Mouse (Mus musculus) kidney, embryonic 15.5 days (tissue): ENCODE measurements at regions not wholly inside any gene's neighbourhood (a gene's known extent, or its start where the extent isn't known, plus 50 kb on each side); places are given as distances from the start of the nearest gene placed in this dataset.

Experiments used
- ATAC-seq: fragments of 200-750 bp; cut with Nextera tagmentation; replicated peaks from 2 replicates; pipeline ENCODE4 v1.8.0; 2017; ENCODE audit warnings: moderate TSS enrichment; ENCODE audit not compliant: low FRiP score
- H3K27ac ChIP-seq: fragments of 300-500 bp; sonication (generic); 2 replicates; pipeline ENCODE4 v1.5.1; 2015; ENCODE audit warnings: mild to moderate bottlenecking, inconsistent platforms
- H3K27me3 ChIP-seq: fragments of 300-500 bp; sonication (generic); 2 replicates; pipeline ENCODE4 v1.6.1; 2015; ENCODE audit warnings: inconsistent platforms
- H3K36me3 ChIP-seq: fragments of 300-500 bp; sonication (generic); 2 replicates; pipeline ENCODE4 v1.6.1; 2015; ENCODE audit warnings: inconsistent platforms
- H3K4me1 ChIP-seq: fragments of 300-500 bp; sonication (generic); 2 replicates; pipeline ENCODE4 v1.6.1; 2015; ENCODE audit warnings: inconsistent platforms
- H3K4me2 ChIP-seq: fragments of 300-500 bp; sonication (generic); 2 replicates; pipeline ENCODE4 v1.6.1; 2015; ENCODE audit warnings: moderate library complexity, mild to moderate bottlenecking, inconsistent platforms
- H3K4me3 ChIP-seq: fragments of 300-500 bp; sonication (generic); replicated peaks from 2 replicates; pipeline ENCODE4 v1.5.1; 2015; ENCODE audit warnings: mild to moderate bottlenecking, inconsistent platforms
- H3K9ac ChIP-seq: fragments of 300-500 bp; sonication (generic); 2 replicates; pipeline ENCODE4 v1.6.1; 2015; ENCODE audit warnings: mild to moderate bottlenecking, inconsistent platforms
- H3K9me3 ChIP-seq: fragments of 300-500 bp; sonication (generic); replicated peaks from 2 replicates; pipeline ENCODE4 v1.6.1; 2016; ENCODE audit warnings: inconsistent platforms
- WGBS: fragments of 180-500 bp; shearing (Covaris S2); methylation state at CpG from one replicate; pipeline ENCODE4 v1.1.7; 2015; ENCODE audit warnings: mixed read lengths; 5-methylcytosine and 5-hydroxymethylcytosine counted together

DNA sequence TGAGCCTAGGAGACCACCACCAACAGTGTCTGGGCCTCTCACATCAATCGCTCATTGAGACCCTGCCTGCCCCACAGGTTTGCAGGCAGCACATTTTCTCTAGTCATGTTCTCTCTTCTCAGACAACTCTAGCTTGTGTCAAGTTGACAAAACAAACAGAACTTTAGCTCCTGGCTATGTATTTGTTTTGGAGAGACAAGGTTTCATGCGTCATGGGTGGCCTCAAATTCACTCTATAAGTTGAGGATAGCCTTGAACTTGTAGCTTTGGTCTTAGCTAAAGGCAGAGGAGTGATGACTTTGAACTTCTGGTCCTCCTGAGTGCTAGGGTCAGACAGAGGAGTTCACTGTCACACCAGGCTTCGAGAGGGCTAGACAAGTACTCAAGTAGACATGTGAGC lies 123.5 kb downstream of the Zfp706 start:
- Histone ChIP-seq H3K4me1 (peaks cover 19% of the 10 kb centered on the region; the same call in 1 of the 2 replicates), H3K4me2 (no peak overlapping the region), H3K27ac (no peak overlapping the region), H3K36me3 (no peaks in the 10 kb centered on the region), H3K9me3 (no peaks in the 10 kb centered on the region), H3K27me3 (no peaks in the 10 kb centered on the region), H3K4me3 (no peak overlapping the region), H3K9ac (no peak overlapping the region)
- 83% methylated on average over 3 of the region's 3 CpGs for WGBS
- ATAC-seq = no peak

DNA sequence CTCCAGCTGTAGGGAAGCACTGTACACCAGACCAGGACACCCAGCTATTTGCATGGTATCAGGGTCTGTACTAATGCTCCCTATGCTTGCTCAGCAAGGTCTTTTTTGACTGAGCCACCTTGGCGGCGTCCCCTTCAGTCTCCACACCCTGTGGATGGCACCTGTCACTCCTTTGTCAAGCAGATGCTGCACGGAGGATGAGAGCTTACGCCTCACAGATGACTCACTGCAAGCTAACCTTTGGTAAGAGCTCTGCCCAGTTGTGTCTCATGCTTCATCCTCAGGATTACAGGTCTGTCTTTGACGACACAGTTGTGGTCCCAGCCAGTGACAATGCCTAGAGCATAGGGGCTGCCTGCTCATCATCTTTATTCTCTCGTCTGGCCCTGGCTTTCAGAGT lies 124.4 kb downstream of the Zfp706 start:
- Histone ChIP-seq H3K4me1 (peaks cover 26% of the 10 kb centered on the region), H3K27me3 (no peaks in the 10 kb centered on the region), H3K4me3 (no peak overlapping the region), H3K27ac (peak overlapping the region; percentile 52; the same call in 1 of the 2 replicates), H3K9ac (no peak overlapping the region), H3K36me3 (no peaks in the 10 kb centered on the region), H3K4me2 (no peak overlapping the region), H3K9me3 (no peaks in the 10 kb centered on the region)
- WGBS = 78% methylated on average over 6 of the region's 6 CpGs
- ATAC-seq = no peak

DNA sequence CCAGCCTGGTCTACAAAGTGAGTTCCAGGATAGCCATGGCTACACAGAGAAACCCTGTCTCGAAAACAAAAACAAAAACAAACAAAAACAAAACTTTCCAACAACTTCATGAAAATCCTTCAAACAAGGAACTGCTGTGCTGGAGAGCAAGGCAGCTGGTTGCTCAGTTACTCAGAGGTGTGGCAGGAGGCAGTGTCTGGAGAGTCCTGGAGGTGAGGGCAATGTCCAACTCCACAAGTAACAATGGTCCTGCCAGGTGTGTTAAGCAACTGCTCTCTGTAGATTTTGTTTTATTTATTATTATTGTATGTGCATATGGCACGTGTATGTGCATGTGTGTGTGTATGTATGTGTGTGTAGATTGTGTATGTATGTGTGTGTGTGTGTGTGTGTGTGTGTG lies 126.0 kb downstream of the Zfp706 start:
- 86% methylated on average over 2 of the region's 2 CpGs for WGBS
- no peak overlapping the region for H3K4me3 ChIP-seq
- H3K4me1 ChIP-seq = peaks cover 32% of the 10 kb centered on the region
- H3K9ac ChIP-seq = no peak overlapping the region
- H3K36me3 ChIP-seq = no peaks in the 10 kb centered on the region
- no peaks in the 10 kb centered on the region for H3K9me3 ChIP-seq
- no peaks in the 10 kb centered on the region for H3K27me3 ChIP-seq
- no peak for ATAC-seq
- H3K4me2 ChIP-seq = no peak overlapping the region
- H3K27ac ChIP-seq = no peak overlapping the region

DNA sequence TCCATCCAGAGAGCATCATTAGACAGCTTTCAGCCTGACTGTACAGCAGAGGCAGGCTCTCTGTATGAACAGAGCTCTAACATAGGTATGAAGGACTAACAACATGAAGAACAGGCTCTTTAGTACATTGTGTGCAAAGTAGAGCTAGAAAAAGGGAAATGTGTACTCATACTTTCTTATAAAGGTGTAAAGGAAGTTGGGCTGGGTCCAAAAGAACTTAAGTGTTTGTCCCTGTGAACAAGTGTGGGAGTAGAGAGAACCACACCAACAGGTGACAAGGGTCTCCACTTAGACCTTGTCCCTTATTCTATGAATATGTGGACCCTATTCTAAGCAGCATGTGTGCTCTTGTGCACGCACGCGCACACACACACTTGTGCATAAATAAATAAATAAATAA lies 127.0 kb downstream of the Zfp706 start:
- no peak overlapping the region for H3K27ac ChIP-seq
- H3K9me3 ChIP-seq = no peaks in the 10 kb centered on the region
- no peak overlapping the region for H3K4me2 ChIP-seq
- WGBS = 98% methylated on average over 3 of the region's 3 CpGs
- H3K4me3 ChIP-seq = no peak overlapping the region
- H3K27me3 ChIP-seq = no peaks in the 10 kb centered on the region
- H3K4me1 ChIP-seq = peaks cover 38% of the 10 kb centered on the region
- no peak for ATAC-seq
- H3K9ac ChIP-seq = no peak overlapping the region
- no peaks in the 10 kb centered on the region for H3K36me3 ChIP-seq

DNA sequence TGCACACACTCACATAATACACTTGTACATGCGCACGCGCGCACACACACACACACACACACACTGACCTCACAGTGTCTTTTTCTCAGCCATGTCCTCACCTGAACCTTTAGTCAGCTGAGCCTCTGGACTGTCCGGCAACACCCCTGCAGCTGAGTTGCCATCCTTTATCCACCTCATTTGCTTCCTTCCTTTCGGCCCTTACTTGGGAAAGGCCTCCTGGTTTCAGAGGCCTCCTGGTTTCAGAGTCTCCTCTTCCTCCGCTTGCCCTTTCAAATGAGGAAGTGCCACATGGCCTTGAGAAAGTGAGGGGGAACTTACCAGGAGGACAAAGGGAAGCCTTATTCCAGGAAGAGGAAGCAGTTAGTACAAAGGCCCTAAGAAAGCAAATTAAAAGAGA lies 128.0 kb downstream of the Zfp706 start:
- Histone ChIP-seq H3K9ac (no peak overlapping the region), H3K4me3 (no peak overlapping the region), H3K9me3 (no peaks in the 10 kb centered on the region), H3K27me3 (no peaks in the 10 kb centered on the region), H3K4me1 (peaks cover 35% of the 10 kb centered on the region), H3K27ac (peak overlapping the region; percentile 9; the same call in 1 of the 2 replicates), H3K4me2 (no peak overlapping the region), H3K36me3 (no peaks in the 10 kb centered on the region)
- no peak for ATAC-seq
- WGBS = 81% methylated on average over 7 of the region's 7 CpGs

DNA sequence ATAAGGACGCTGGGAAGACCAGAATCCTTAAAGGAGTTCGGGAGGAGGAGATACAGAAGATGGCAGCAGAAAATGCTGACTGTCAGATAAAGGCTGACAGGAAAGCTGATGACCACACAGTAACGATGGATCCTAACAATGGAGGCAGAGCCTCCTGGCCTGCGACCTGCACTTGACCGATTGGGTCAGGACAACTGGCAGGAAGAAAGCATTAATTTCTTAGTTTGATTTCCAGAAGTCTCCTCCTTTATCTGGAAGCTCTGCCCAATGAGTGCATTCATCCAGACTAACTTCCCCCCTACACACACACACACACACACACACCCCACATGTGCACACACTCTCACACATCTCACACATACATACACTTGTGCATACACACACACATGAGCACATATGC lies 128.6 kb downstream of the Zfp706 start:
- no peak for ATAC-seq
- no peak overlapping the region for H3K4me2 ChIP-seq
- whole genome bisulfite sequencing = 29% methylated on average over 5 of the region's 5 CpGs

DNA sequence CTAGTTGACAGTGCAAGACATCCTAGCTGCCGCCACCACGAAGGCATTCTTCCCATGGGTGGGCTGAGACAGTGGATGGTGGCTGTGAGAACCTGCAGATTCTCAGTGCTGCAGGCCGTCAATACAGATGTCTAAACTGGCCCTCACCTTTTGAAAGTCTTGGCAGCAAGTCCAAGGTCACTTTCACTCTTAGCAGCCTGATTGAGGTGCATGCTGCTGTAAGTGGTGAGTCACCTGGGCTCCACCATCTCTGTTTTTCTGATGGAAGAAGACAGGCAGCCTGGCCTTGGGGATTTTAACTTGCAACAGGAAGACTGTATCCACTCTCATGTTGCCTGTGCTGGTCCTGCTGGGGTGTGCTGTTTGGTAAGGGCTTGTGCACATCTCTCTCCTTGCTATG lies 129.3 kb downstream of the Zfp706 start:
- no peak overlapping the region for H3K4me3 ChIP-seq
- no peaks in the 10 kb centered on the region for H3K36me3 ChIP-seq
- H3K27me3 ChIP-seq = no peaks in the 10 kb centered on the region
- WGBS = 76% methylated on average over 3 of the region's 3 CpGs
- no peak overlapping the region for H3K27ac ChIP-seq
- H3K4me1 ChIP-seq = peaks cover 48% of the 10 kb centered on the region
- no peak overlapping the region for H3K9ac ChIP-seq
- ATAC-seq = no peak
- no peaks in the 10 kb centered on the region for H3K9me3 ChIP-seq
- no peak overlapping the region for H3K4me2 ChIP-seq

More for the DNA sequence above, 128.6 kb downstream of the Zfp706 start:
- H3K36me3 ChIP-seq = no peaks in the 10 kb centered on the region
- no peak overlapping the region for H3K27ac ChIP-seq
- H3K27me3 ChIP-seq = no peaks in the 10 kb centered on the region
- H3K4me1 ChIP-seq = peaks cover 41% of the 10 kb centered on the region
- H3K9ac ChIP-seq = no peak overlapping the region
- H3K4me3 ChIP-seq = no peak overlapping the region
- H3K9me3 ChIP-seq = no peaks in the 10 kb centered on the region

DNA sequence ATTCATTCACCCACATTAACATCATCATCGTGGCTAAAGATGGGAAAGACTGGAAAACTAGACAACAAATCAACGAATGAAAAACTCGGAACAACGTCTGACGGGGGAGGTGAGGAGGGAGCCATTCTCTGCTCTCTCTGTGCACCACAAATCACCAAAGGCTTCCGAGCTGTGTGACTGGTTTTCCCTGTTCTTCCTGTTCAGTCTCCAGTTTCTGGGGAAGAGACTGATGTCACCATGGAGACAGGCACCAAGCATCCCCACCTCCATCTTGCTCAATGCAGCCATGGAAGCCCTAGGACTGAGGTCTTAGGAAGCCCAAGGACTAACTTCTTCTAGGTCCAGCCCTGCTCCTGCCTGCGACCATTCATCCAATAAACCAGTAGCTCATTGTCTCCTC lies 130.1 kb downstream of the Zfp706 start:
- Histone ChIP-seq H3K4me3 (no peak overlapping the region), H3K4me1 (peaks cover 51% of the 10 kb centered on the region), H3K27me3 (no peaks in the 10 kb centered on the region), H3K4me2 (no peak overlapping the region), H3K9ac (no peak overlapping the region), H3K9me3 (no peaks in the 10 kb centered on the region), H3K27ac (no peak overlapping the region), H3K36me3 (no peaks in the 10 kb centered on the region)
- WGBS = 51% methylated on average over 7 of the region's 7 CpGs
- no peak; the same call in 1 of the 2 replicates for ATAC-seq

DNA sequence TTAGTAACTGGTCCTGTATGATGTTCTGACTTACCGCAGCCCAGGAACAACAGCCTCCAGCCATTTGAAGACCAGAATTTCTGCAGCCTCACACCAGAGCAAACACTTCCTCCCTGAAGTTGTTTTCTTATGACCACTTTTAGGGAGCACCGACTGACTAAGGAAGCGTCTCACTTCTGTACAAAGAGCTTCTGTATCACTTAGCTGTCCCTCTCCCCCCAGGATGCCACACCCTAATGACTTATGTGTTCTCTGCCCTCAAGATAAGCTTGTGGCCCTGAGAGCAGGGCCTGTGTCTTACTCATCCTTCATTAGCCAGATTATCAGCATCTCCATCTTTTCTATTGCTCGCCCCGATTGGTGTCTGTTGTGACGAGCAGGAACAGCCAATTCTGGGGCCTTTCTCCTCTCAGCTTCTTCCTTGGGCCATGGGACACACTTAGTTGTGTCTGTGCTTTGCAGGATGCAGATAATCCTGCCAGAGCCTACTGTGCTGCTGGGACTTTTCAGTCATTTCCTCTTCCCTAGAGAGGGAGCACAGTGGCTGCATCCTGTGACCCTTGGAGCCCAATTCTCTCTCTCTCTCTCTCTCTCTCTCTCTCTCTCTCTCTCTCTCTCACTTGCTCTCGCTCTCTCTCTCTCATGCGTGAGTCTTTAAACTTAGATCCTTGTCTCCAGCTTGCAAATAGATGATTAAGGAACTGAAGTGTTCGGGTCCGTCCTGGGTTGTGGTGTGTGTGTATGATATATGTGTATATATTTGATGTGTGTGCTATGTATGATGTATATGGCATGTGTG lies 131.4 kb downstream of the Zfp706 start:
- 72% methylated on average over 10 of the region's 10 CpGs for WGBS
- H3K27ac ChIP-seq = peak overlapping the region; percentile 1; the same call in 1 of the 2 replicates
- no peak for ATAC-seq

DNA sequence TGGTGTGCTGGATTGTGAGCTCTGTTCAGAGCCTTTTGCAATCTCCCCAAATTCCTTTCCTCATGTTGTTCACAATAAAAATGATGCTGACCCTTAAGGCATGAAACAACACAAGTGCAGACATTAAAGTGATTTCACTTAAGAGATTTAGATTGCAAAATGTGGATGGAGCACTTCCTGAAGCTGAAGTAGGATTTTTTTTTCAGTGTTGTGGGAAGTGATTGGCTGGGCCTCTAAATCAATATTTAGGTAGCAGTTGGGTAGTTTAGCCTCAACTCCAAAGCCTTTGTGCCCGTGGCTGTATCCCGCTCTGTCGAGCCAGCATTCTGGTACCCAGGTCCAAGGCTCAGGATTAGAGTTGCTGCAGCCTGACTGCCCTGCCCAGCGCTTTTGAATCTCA lies 133.0 kb downstream of the Zfp706 start:
- no peaks in the 10 kb centered on the region for H3K27me3 ChIP-seq
- no peaks in the 10 kb centered on the region for H3K9me3 ChIP-seq
- H3K27ac ChIP-seq = peak overlapping the region; percentile 80
- H3K36me3 ChIP-seq = no peaks in the 10 kb centered on the region
- H3K9ac ChIP-seq = no peak overlapping the region
- no peak overlapping the region for H3K4me3 ChIP-seq
- WGBS = 76% methylated on average over 4 of the region's 4 CpGs
- no peak for ATAC-seq
- no peak overlapping the region for H3K4me2 ChIP-seq
- H3K4me1 ChIP-seq = peaks cover 56% of the 10 kb centered on the region

More for the DNA sequence above, 131.4 kb downstream of the Zfp706 start:
- H3K4me1 ChIP-seq = peaks cover 53% of the 10 kb centered on the region
- no peak overlapping the region for H3K4me3 ChIP-seq
- no peak overlapping the region for H3K4me2 ChIP-seq
- no peaks in the 10 kb centered on the region for H3K36me3 ChIP-seq
- H3K9me3 ChIP-seq = no peaks in the 10 kb centered on the region
- H3K27me3 ChIP-seq = no peaks in the 10 kb centered on the region
- no peak overlapping the region for H3K9ac ChIP-seq

DNA sequence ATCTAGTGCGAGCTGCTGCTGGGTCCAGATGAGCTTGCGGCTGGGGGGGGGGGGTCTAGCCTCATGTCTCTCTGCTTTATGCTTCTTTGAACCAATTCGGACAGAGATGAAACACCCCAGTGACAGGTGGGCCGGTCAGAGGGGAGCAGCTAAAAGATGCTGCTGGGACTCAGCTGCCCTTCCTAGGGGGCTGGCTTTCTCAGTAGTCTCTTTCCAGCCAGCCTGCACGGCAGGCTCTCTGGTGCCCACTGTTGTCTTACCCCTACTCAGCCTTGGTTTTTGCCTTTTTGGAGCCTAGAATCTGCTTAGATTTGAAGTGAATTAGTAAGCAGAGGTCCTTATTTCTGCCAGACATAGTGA lies 133.7 kb downstream of the Zfp706 start:
- Histone ChIP-seq H3K4me1 (peaks cover 50% of the 10 kb centered on the region), H3K4me3 (no peak overlapping the region), H3K27ac (peak overlapping the region; percentile 80), H3K36me3 (no peaks in the 10 kb centered on the region), H3K9ac (no peak overlapping the region), H3K27me3 (no peaks in the 10 kb centered on the region), H3K9me3 (no peaks in the 10 kb centered on the region), H3K4me2 (peak overlapping the region; percentile 36)
- ATAC-seq = no peak
- 40% methylated on average over 5 of the region's 5 CpGs for WGBS

DNA sequence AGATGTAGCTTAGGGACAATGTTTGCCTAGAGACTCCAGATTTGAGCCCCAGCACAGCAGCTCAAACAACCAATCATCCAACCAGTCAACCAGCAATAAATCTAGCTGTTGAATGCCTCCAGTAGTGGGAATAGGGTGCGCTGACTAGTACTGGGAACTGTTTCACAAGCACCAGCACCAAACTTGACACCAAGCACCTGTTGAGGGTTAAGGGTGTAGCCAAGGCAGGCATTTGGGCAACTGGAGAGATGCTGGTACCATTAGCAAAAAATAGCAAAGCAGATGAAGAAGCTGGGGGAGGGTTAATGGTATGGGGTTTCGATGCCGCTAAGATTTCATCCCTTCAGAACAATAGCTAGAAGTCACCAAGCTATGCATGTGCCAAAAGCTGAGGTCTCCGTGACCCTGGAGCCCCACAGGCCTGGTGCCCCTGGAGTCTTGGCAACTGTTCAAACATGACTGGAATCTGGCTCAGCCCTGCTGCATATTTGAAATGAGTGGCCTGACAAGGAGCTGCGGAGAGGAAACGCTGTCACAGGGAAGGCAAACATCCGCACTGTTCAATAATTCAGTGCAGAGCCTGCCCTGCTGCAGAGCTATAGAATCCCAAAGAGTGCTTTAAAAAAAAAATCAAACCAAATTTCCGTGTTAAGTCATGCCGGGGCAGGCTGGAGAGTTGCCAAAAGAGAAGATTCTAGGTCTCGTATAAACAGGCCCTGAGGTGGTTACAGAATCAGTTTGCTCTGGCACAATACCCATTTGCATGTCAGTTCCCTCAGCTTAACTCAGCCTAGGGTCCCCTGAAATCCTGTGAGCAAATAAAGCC lies 134.3 kb downstream of the Zfp706 start:
- 19% methylated on average over 10 of the region's 10 CpGs for WGBS
- peak; percentile 41 for ATAC-seq
- Histone ChIP-seq H3K27me3 (no peaks in the 10 kb centered on the region), H3K9ac (no peak overlapping the region), H3K9me3 (no peaks in the 10 kb centered on the region), H3K4me1 (peaks cover 44% of the 10 kb centered on the region), H3K4me2 (peak overlapping the region; percentile 36), H3K36me3 (no peaks in the 10 kb centered on the region), H3K27ac (peak overlapping the region; percentile 80), H3K4me3 (no peak overlapping the region)
